Mouse (Mus musculus) adrenal gland, postnatal 25 days (tissue): ENCODE results near the gene Adprhl1. TPM values are rescaled to one million over a fixed set of nuclear protein-coding genes. Genes with fewer than 3 reads are reported as not detected.

Experiments used
- DNase-seq: peaks from one replicate; pipeline ENCODE4 v3.0.0; 2021; ENCODE audit warnings: mixed read lengths
- microRNA-seq, 2 experiments: library from miRNA; unstranded; fragments of <30 nt; microRNA quantifications; one replicate each; pipeline ENCODE4 v1.2.0; 2021
- total RNA-seq: library from RNA; stranded (reverse); gene quantifications from 2 replicates; pipeline ENCODE4 v1.2.3, GENCODE M21; 2021

Gene Adprhl1
- total RNA-seq, 1 experiment from 2014 or later: 1.7 TPM

DNA sequence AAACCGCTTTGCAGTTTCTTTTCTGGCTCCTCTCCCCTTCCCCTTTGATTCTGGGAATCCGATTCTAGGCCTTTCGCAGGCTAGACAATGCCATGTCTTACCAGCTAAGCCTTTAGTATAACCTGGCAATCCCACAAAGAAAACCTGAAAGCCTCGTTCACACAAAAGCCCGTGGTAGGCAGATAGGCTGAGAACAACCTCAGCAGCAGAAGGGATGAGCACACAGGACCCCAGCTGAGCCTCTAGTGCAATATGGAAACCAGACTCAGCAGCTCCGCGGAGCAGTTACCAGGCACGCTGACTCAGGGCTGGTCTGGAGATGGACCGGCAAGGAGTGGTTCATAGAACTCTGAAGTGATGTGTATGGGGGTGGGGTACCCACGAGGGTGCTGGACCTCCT, 59.1 kb downstream of the Adprhl1 start:
- DNase-seq: no peak

DNA sequence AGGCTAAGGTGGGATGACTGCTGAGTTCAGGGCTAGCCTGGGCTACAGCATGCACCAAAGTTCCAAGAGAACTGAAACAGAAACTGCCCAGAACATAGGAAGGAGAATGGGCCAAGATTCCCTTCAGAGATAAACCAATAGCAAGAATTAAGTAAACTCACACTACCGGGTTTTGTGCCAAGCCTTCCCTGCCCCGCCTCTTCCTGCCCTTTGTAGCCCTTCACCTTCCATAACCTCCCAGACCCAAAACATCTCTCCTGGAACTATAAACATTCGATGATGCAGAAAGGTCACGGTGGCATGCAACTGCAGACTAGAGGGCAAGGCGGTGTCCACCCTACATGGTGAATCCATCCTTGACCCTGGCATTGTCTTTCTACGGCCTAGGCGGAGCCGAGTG, 63.7 kb downstream of the Adprhl1 start:
- no peak for DNase-seq

DNA sequence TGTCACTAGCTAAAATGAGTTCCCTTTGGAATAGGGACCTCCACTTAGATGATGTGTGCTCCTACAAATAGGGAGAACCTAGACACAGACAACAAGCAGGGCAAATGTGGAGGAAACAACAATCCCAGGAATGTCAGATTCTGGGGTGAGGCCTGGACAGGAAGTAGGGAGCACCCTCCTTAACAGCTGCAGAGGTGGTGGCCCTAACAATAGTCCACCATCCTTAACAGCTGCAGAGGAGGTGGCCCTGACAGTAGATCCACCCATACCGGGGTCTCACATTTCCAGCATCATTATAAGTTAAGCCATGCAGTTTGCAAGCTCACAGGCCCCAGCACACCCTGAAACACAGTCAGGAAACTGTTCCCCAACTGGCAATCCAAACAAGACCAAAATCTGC, 65.1 kb downstream of the Adprhl1 start:
- DNase-seq: no peak

DNA sequence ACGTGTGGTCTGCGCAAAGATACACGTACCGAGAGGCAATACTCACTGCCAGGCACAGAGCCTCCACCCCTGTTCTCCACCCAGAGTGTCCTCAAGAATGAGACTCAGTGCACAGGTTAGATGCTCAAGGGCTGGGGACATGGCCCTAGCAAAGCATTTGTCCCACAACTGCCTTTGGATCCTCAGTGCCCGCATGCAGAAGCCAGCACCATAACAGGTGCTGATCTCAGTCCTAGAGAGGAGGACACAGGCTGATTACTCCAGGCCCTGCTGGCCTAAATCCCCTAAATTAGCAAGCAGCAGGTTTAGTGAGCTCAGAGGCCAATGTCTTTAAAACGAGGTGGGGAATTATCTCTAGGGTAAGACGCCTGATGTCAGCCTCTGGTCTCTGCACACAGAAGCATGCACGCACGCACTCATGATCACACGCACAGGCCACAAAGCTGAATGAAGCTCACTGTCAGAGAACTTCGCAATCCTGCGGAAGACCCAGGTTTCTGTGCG, 65.9 kb downstream of the Adprhl1 start:
- DNase-seq: no peak

DNA sequence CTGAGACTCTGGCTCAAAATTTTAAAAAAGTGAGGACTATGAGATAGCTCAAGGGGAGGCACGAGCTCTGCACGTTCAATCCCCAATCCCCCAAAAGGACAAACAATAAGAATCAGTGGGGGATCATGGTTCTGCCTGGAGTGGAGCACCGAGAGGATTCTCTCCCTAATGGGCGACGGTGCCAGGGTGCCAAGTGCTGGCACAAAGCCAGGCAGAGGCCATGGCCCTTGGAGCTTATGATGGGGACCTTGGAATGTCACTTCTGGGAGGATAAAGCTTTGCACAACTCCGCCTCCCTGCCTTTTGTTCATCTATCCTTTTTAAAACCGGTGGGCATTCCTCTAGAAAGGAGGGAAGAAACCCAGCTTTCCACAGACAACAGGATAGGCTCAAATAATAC, 66.3 kb downstream of the Adprhl1 start:
- peak; percentile 58 for DNase-seq

DNA sequence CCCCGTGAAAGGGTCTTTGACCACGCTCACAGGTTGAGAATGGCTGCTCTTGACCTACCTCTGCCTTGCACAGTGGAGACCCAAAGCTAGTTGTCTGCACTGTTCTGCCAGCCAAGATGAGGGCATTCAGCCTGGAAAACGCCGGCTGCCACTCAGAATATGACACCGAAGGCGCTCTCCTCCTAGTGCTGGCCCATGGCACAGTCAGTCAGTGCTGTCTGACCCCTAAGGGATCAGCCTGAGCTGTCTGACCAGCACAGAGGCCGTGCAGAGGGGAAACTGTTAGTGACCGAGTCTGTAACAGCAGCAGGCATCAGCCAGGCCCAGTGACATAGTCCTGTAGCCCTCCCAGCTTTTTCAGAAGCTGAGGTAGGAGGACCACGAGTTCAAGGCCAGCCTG, 66.7 kb downstream of the Adprhl1 start:
- no peak for DNase-seq

DNA sequence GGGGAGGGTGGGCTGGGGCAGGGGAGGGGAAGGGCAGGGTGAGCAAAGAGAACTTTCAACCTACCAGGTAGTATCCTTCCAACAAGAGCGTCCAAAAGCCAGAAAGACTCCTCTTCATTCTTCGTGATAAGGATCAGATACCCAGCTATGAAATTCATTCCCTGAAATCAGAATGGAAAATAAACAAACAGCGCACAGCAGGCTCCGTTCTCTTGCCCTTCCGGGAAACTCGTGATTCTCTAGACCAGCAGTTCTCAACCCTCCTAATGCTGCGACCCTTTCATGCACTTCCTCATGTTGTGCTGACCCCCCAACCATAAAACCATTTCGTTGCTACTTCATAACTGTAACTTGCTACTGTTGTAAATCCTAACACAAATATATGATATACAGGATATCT, 67.1 kb downstream of the Adprhl1 start:
- DNase-seq: no peak

DNA sequence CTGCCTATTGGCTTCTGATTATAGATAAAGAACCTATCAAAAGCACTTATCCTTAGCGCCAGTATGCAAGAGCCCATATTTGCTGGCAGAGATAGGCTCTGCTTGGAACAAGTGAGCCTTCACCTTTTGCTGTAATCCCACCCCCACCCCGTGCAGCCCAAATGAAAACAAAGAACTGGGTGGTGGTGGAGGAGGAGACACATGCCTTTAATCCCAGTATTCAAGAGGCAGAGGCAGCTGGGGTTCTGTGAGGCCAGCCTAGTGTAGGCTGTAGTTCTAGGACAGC, 72.3 kb downstream of the Adprhl1 start:
- no peak for DNase-seq

DNA sequence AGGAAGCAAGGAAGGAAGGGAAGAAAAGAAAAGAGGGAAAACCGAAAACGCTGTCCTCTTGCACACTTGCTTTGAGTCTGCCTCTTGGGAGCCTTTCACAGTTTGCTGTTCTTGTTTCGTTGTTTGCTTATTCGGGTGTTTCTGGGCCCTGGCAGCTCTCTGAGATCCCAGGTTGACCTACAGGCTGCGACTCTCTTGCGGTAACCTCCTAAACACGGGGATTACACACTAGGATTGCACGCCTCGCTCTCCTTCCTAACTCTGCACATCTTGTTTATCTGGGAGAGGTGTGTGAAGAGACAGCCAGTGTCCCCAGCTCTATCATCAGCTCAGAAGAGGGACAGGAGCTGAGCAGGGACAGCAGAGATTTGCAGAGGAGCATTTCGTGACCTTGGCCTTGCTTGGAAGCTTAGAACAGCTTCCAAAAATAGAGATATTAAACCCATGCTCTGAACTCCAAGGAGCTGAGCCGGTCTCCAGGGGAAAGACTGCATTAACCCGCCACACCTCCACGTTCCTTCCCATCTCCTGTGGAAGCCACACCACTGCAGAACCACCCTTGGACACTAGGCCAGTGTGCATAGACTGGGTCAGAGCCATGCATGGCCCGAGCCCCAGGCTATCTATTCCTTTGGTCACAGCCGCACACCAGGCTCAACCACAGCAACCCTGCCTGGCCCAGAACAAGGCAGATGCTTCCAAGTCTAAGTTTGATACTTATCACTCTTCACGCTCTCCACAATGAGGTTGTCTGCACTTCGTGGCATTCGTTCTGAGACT, 72.9 kb downstream of the Adprhl1 start:
- no peak for DNase-seq

DNA sequence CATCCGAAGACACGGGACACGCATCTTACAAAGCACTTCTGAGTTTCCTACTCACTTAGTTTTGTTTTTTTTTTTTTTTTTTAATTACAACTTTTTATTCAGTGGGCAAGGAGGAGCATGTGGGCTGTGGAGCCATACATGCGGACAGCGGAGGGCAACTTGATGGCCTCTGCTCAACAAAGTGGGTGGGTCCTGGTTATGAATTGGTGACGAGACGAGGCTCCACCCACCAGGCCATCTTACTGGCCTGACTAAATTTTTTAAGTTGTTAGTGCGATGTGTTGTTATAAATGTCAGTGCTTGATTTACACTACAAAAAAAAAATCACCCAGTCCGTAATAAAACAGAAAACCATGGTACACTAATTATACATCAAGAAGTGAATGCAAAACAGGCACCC, 73.6 kb downstream of the Adprhl1 start:
- no peak for DNase-seq

DNA sequence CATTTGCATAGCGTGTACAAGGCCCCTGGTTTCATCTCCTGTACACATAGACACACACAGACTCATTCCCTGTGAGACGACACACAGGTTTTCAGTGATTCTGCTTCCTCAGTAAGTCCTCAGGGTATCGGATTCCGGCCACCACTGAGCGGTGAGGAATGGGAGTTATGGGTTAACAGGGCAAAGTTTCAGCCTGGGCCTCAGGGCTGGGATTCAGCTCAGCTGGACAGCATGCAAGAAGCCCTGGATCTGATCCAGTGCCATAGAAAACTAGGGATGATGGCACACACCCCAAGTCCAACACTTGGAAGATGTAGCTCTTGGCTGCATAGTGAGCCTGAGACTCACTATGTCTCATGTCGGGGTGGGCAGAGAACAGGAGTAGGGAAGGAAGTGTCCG, 74.0 kb downstream of the Adprhl1 start:
- DNase-seq: no peak

DNA sequence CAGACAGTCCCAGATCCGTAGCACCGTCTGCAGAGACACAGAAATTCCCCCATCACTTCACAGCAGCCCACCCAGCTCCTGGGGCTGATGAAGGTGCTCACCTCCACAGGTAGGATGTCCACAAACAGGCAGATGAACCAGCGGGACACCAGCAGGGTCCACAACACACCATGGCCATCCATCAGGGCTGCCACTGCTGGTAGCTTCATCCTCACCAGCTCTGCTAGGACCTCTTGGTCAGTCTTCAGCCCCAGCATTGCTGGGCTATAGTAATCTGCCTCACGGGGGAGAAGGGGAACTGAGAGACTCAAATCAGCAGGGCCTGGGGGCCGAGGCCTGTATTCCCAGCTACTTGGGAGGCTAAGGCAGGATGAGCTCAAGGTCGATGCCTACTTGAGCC, 74.5 kb downstream of the Adprhl1 start:
- no peak for DNase-seq

DNA sequence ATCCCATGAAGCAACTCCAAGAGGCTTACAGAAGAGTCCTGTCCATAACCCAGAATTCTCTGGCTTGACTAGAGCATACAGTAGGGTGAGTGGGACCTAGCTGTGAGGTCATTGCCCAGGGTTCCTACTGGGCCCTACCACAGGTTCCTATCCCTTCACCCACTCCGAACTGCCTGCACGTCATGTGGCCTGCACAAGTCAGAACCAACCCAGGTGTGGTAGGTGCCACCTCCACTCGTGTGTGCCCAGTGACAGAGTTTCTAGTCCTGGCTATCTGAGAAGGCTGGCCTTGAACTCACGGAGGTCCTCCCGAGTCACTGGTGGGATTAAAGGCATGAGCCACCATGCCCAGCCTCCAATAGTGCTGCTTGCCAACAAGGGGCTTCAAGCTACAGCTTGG, 75.8 kb downstream of the Adprhl1 start:
- DNase-seq: no peak

DNA sequence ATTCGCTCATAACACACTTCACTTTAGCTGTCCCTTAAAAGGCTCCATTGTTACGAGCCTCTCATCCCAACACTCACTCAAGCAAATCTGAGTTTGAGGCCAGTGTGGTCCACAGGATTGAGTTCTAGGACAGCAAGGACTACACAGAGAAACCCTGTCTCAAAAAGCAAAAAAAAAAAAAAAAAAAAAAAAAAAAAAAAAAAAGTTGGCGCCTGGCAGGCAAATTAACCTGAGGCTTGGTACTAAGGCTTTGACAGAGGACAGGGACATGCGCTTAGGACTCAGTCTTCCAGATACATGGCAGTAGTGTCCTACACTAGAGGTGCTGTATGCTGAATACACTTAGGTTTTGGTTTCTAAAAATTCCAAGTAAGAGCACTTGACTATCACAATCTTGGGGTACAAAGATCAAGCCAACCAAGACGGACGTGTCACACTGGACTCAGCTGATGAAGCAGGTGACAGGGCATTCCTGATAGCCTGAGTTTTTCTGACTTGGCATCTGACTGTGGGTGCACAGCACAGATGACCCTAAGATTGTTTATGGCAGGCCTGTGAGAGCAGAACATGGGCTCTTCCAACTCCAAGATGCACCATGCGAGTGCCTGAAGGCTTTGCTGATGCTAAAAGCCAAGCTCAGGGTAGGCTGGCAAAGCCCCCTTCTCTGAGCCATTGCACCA, 76.6 kb downstream of the Adprhl1 start:
- no peak for DNase-seq

DNA sequence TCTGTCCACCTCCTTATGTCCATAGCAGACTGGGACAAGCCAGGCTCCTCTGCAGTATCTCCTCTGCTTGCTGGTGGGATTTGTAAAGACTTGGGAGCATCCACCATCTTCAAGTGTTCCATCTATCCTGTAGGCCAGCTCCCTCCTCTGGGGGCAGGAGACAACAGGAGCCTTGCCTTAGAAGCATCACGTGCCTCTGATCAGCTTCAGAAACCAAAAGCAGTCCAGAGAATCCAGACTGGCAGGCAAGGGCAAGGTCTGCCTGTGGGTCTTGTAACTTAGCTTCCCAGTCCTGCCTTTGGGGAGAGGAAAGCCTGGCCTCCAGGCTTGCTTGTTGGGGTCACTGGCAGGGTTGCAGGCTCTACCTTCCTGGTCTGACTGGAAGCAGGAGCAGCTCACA, 78.3 kb downstream of the Adprhl1 start:
- DNase-seq: no peak

DNA sequence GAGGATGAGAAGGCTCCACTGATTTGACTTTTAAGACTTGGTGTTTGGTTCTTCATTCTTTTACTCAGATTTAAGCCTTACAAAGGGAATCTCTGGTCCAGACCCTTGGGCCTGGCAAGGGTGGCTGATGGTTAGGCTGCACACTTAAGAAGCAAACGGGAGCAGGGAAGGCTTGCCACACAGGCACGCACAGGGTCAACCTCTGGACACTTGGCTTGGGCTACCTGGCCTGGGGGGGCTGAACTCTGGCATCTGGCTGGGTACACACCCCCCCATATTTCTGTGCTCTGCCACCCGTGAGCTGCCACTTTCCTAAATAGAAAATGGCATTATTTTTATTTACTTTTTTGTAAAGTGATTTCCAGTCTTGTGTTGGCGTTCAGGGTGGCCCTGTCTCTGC, 79.2 kb downstream of the Adprhl1 start:
- no peak for DNase-seq

DNA sequence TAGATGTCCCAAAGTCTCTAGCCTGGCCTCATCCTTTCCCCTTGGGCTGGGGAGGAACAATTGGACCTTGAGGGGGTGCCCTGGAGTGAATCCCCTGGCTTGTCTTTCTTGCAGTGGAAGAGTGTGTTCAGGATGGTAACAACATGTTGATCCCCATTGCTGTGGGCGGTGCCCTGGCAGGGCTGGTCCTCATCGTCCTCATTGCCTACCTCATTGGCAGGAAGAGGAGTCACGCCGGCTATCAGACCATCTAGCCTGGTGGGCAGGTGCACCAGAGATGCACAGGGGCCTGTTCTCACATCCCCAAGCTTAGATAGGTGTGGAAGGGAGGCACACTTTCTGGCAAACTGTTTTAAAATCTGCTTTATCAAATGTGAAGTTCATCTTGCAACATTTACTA, 79.7 kb downstream of the Adprhl1 start:
- DNase-seq: no peak

Small RNAs within 50 kb of the gene (microRNA-seq; reads per million reads assigned to microRNA genes)
- gene Mir1968: 24.0 to 28.4 reads per million in 2 experiments

Other genes with a start within 250 kb of the Adprhl1 start
- gene F7, start 228.1 kb downstream of the Adprhl1 start, total RNA-seq: 0.61 and 0.67 TPM in 2 replicates
- gene F10, start 216.9 kb downstream of the Adprhl1 start, total RNA-seq: 0.43 and 4.4 TPM in 2 replicates
- gene Proz, start 193.2 kb downstream of the Adprhl1 start, total RNA-seq: 1.7 TPM in 1 of 2 replicates, not detected in the other
- gene Pcid2, start 148.7 kb downstream of the Adprhl1 start, total RNA-seq: 22.3 and 25.7 TPM in 2 replicates
- gene Cul4a, start 148.5 kb downstream of the Adprhl1 start, total RNA-seq: 153 and 195 TPM in 2 replicates
- gene Lamp1, start 95.0 kb downstream of the Adprhl1 start, total RNA-seq: 393 and 413 TPM in 2 replicates
- gene Grtp1, start 53.5 kb downstream of the Adprhl1 start, total RNA-seq: 14.8 and 22.1 TPM in 2 replicates
- gene Dcun1d2, start 34.0 kb upstream of the Adprhl1 start, total RNA-seq: 29.1 and 36.5 TPM in 2 replicates
- 24.8 and 32.5 TPM in 2 replicates for gene Tmco3, start 34.0 kb upstream of the Adprhl1 start, total RNA-seq
- 56.6 and 63.8 TPM in 2 replicates for gene Tfdp1, start 84.6 kb upstream of the Adprhl1 start, total RNA-seq
- gene Atp4b, start 142.7 kb upstream of the Adprhl1 start, total RNA-seq: not detected in 2 replicates
- gene Grk1, start 150.9 kb upstream of the Adprhl1 start, total RNA-seq: not detected in 2 replicates
- 1.8 TPM in 1 of 2 replicates, not detected in the other for gene Tmem255b, start 181.0 kb upstream of the Adprhl1 start, total RNA-seq
- 99.3 and 166 TPM in 2 replicates for gene Gas6, start 240.3 kb upstream of the Adprhl1 start, total RNA-seq